Mouse (Mus musculus) MEL (cell line): ENCODE data around the gene Rapgef4. TPM values are rescaled to one million over a fixed set of nuclear protein-coding genes. Genes with fewer than 3 reads are reported as not detected.

ENCODE experiments used
- DNase-seq: peaks from one replicate; pipeline ENCODE4 v3.0.0; 2011; ENCODE audit warnings: low read depth, low spot score
- H3K27ac ChIP-seq: 2 replicates; pipeline ENCODE4 v1.5.1; 2012; ENCODE audit warnings: low read depth, mild to moderate bottlenecking, control low read depth, low read length, moderate library complexity; ENCODE audit not compliant: control insufficient read depth
- H3K27me3 ChIP-seq, 2 experiments: fragments of 150-350 bp in 1 of 2; sonication (generic) in 1 of 2; 2 replicates each; pipeline ENCODE4 v1.6.1; 2012; ENCODE audit warnings: low read length in 2 of 2, mild to moderate bottlenecking in 2 of 2, improper control_type of control experiment in 1 of 2, moderate library complexity in 1 of 2; ENCODE audit not compliant: insufficient read depth in 2 of 2, control insufficient read depth in 1 of 2
- H3K36me3 ChIP-seq, 2 experiments: 2 replicates each; pipeline ENCODE4 v1.6.1; 2012 to 2014; ENCODE audit warnings: low read length in 2 of 2, improper control_type of control experiment in 1 of 2, inconsistent platforms in 1 of 2, mild to moderate bottlenecking in 1 of 2; ENCODE audit not compliant: insufficient read depth in 2 of 2, control insufficient read depth in 1 of 2
- H3K4me1 ChIP-seq, 2 experiments: fragments of 150-350 bp in 1 of 2; sonication (generic) in 1 of 2; 2 replicates each; pipeline ENCODE4 v1.6.1; 2012; ENCODE audit warnings: low read length in 2 of 2, improper control_type of control experiment in 1 of 2, mild to moderate bottlenecking in 1 of 2; ENCODE audit not compliant: insufficient read depth in 2 of 2, control insufficient read depth in 1 of 2
- H3K4me3 ChIP-seq, 2 experiments: fragments of 150-350 bp in 1 of 2; sonication (generic) in 1 of 2; 2 replicates each; pipeline ENCODE4 v1.5.1; 2012; ENCODE audit warnings: low read depth in 2 of 2, low read length in 2 of 2, mild to moderate bottlenecking in 2 of 2, moderate library complexity in 2 of 2, control low read depth in 1 of 2, improper control_type of control experiment in 1 of 2; ENCODE audit not compliant: control insufficient read depth in 1 of 2, insufficient read depth in 1 of 2
- H3K79me2 ChIP-seq: 2 replicates; pipeline ENCODE4 v1.6.1; 2012; ENCODE audit warnings: mild to moderate bottlenecking, low read length, moderate library complexity; ENCODE audit not compliant: control insufficient read depth, poor library complexity, insufficient read depth
- H3K9ac ChIP-seq: 2 replicates; pipeline ENCODE4 v1.6.1; 2012; ENCODE audit warnings: low read depth, mild to moderate bottlenecking, control low read depth, low read length, moderate library complexity; ENCODE audit not compliant: control insufficient read depth, poor library complexity, severe bottlenecking
- H3K9me3 ChIP-seq: fragments of 150-350 bp; sonication (generic); replicated peaks from 2 replicates; pipeline ENCODE4 v1.6.1; 2012; ENCODE audit warnings: mild to moderate bottlenecking, low read length, improper control_type of control experiment, moderate library complexity; ENCODE audit not compliant: insufficient read depth
- BHLHE40 ChIP-seq: IDR thresholded peaks from 2 replicates; pipeline ENCODE4 v1.6.1; 2012; ENCODE audit warnings: low read depth, mild to moderate bottlenecking, inconsistent platforms, low read length, improper control_type of control experiment, borderline replicate concordance
- CHD2 ChIP-seq: IDR thresholded peaks from 2 replicates; pipeline ENCODE4 v1.6.1; 2011; ENCODE audit warnings: low read length, improper control_type of control experiment
- CTCF ChIP-seq, 3 experiments: IDR thresholded peaks in 2 of 3; conservative IDR thresholded peaks in 1 of 3; 2 replicates each; pipeline ENCODE4 v1.5.1; 2011 to 2012; ENCODE audit warnings: low read length in 3 of 3, low read depth in 2 of 3, mild to moderate bottlenecking in 2 of 3, improper control_type of control experiment in 1 of 3, inconsistent platforms in 1 of 3, mixed read lengths in 1 of 3, moderate library complexity in 1 of 3; ENCODE audit not compliant: control insufficient read depth in 1 of 3, insufficient read depth in 1 of 3, poor library complexity in 1 of 3, severe bottlenecking in 1 of 3
- HCFC1 ChIP-seq: IDR thresholded peaks from 2 replicates; pipeline ENCODE4 v1.6.1; 2012; ENCODE audit warnings: low read depth, mild to moderate bottlenecking, inconsistent platforms, low read length, improper control_type of control experiment, moderate library complexity
- JUND ChIP-seq: IDR thresholded peaks from 2 replicates; pipeline ENCODE4 v1.6.1; 2011; ENCODE audit warnings: low read depth, mild to moderate bottlenecking, improper control_type of control experiment, low read length
- MAX ChIP-seq: IDR thresholded peaks from 2 replicates; pipeline ENCODE4 v1.6.1; 2011; ENCODE audit warnings: low read length, improper control_type of control experiment
- MAZ ChIP-seq: IDR thresholded peaks from 2 replicates; pipeline ENCODE4 v1.6.1; 2012; ENCODE audit warnings: low read depth, mild to moderate bottlenecking, inconsistent platforms, low read length, improper control_type of control experiment
- MEF2A ChIP-seq: IDR thresholded peaks from 2 replicates; pipeline ENCODE4 v1.6.1; 2014; ENCODE audit warnings: low read depth, mild to moderate bottlenecking, inconsistent platforms, low read length, improper control_type of control experiment; ENCODE audit not compliant: poor library complexity, insufficient replicate concordance, severe bottlenecking; ENCODE audit errors: extremely low read depth
- MXI1 ChIP-seq: IDR thresholded peaks from 2 replicates; pipeline ENCODE4 v1.6.1; 2011; ENCODE audit warnings: mild to moderate bottlenecking, low read depth, low read length, improper control_type of control experiment
- MYB ChIP-seq: IDR thresholded peaks from 2 replicates; pipeline ENCODE4 v1.6.1; 2011; ENCODE audit warnings: mild to moderate bottlenecking, low read depth, low read length, improper control_type of control experiment
- MYC ChIP-seq: IDR thresholded peaks from 2 replicates; pipeline ENCODE4 v1.6.1; 2011; ENCODE audit warnings: low read depth, mild to moderate bottlenecking, low read length, improper control_type of control experiment, moderate library complexity
- NRF1 ChIP-seq: IDR thresholded peaks from 2 replicates; pipeline ENCODE4 v1.6.1; 2014; ENCODE audit warnings: low read depth, mild to moderate bottlenecking, inconsistent platforms, low read length, improper control_type of control experiment, moderate library complexity; ENCODE audit not compliant: poor library complexity, insufficient read depth, severe bottlenecking
- POLR2AphosphoS2 ChIP-seq: IDR thresholded peaks from 2 replicates; pipeline ENCODE4 v1.6.1; 2011; ENCODE audit warnings: low read length, improper control_type of control experiment
- RAD21 ChIP-seq: IDR thresholded peaks from 2 replicates; pipeline ENCODE4 v1.6.1; 2011; ENCODE audit warnings: mild to moderate bottlenecking, low read depth, low read length, improper control_type of control experiment
- RCOR1 ChIP-seq: IDR thresholded peaks from 2 replicates; pipeline ENCODE4 v1.6.1; 2012; ENCODE audit warnings: low read depth, mild to moderate bottlenecking, inconsistent platforms, low read length, improper control_type of control experiment
- SIN3A ChIP-seq: IDR thresholded peaks from 2 replicates; pipeline ENCODE4 v1.6.1; 2012; ENCODE audit warnings: low read length, improper control_type of control experiment, inconsistent platforms
- SMC3 ChIP-seq: IDR thresholded peaks from 2 replicates; pipeline ENCODE4 v1.6.1; 2011; ENCODE audit warnings: low read depth, low read length, improper control_type of control experiment
- TAL1 ChIP-seq: IDR thresholded peaks from 2 replicates; pipeline ENCODE4 v1.6.1; 2012; ENCODE audit warnings: mild to moderate bottlenecking, inconsistent platforms, low read length, moderate library complexity, mixed read lengths
- TBP ChIP-seq: IDR thresholded peaks from 2 replicates; pipeline ENCODE4 v1.8.0; 2011; ENCODE audit warnings: low read depth, low read length, improper control_type of control experiment
- TCF12 ChIP-seq: IDR thresholded peaks from 2 replicates; pipeline ENCODE4 v1.6.1; 2014; ENCODE audit warnings: low read depth, mild to moderate bottlenecking, inconsistent platforms, low read length, improper control_type of control experiment, moderate library complexity
- UBTF ChIP-seq: IDR thresholded peaks from 2 replicates; pipeline ENCODE4 v1.6.1; 2012; ENCODE audit warnings: low read depth, mild to moderate bottlenecking, inconsistent platforms, low read length, improper control_type of control experiment, moderate library complexity, borderline replicate concordance; ENCODE audit not compliant: insufficient read depth
- ZC3H11A ChIP-seq: IDR thresholded peaks from 2 replicates; pipeline ENCODE4 v1.6.1; 2012; ENCODE audit warnings: low read depth, mild to moderate bottlenecking, inconsistent platforms, low read length, improper control_type of control experiment
- ZKSCAN1 ChIP-seq: IDR thresholded peaks from 2 replicates; pipeline ENCODE4 v1.6.1; 2012; ENCODE audit warnings: low read depth, mild to moderate bottlenecking, inconsistent platforms, low read length, improper control_type of control experiment, moderate library complexity
- ZNF384 ChIP-seq: IDR thresholded peaks from 2 replicates; pipeline ENCODE4 v1.6.1; 2012; ENCODE audit warnings: low read depth, mild to moderate bottlenecking, inconsistent platforms, low read length, improper control_type of control experiment
- polyA plus RNA-seq, 2 experiments: library from polyadenylated mRNA; stranded (reverse) in 1 of 2; unstranded in 1 of 2; fragments of >175 nt in 1 of 2; fragments of >200 nt in 1 of 2; gene quantifications; 2 replicates each; pipeline versions ENCODE4 v1.2.1 to v1.2.4; 2012; ENCODE audit warnings: low replicate concordance in 2 of 2, low read depth in 1 of 2; ENCODE audit not compliant: insufficient read length in 2 of 2, insufficient read depth in 1 of 2, missing spikeins in 1 of 2
- total RNA-seq: library from RNA; depleted of rRNA; stranded (reverse); fragments of 300-350 nt; gene quantifications from 2 replicates; pipeline ENCODE4 v1.2.3, GENCODE M21; 2012

Gene Rapgef4
- total and polyA plus RNA-seq, 3 experiments = not detected

DNA sequence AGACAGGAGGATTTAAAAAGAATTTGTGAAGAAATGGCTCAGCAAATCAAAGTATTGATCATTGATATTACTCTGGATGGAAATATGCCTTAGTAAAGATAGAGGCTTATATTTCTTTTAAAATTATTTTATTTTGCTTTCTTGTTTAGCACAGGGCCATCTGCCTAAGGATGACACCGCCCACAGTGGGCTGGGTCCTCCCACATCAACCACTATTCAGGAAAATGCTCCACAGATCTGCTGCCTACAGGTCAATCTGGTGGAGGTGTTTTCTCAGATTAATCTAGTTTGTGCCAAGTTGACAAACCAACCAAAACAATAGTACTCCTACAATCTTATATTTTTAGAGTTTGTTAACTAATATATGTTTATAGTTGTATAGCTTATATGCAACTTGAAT is 44.3 kb upstream of the Rapgef4 start:
- no peak overlapping the region for H3K9ac ChIP-seq
- DNase-seq = no peak
- H3K79me2 ChIP-seq = no peaks in the 10 kb centered on the region
- H3K27ac ChIP-seq = no peak overlapping the region
- no peaks in the 10 kb centered on the region for H3K9me3 ChIP-seq
- no peak for TF ChIP-seq MYB
- 0 out of 4 replicates have a peak, but pooled peaks cover 0 to 2% of the 10 kb centered on the region in 2 experiments for H3K4me1 ChIP-seq
- H3K27me3 ChIP-seq = peaks cover 3% of the 10 kb centered on the region in 2 experiments
- H3K4me3 ChIP-seq = no peak overlapping the region
- H3K36me3 ChIP-seq = no peaks in the 10 kb centered on the region

DNA sequence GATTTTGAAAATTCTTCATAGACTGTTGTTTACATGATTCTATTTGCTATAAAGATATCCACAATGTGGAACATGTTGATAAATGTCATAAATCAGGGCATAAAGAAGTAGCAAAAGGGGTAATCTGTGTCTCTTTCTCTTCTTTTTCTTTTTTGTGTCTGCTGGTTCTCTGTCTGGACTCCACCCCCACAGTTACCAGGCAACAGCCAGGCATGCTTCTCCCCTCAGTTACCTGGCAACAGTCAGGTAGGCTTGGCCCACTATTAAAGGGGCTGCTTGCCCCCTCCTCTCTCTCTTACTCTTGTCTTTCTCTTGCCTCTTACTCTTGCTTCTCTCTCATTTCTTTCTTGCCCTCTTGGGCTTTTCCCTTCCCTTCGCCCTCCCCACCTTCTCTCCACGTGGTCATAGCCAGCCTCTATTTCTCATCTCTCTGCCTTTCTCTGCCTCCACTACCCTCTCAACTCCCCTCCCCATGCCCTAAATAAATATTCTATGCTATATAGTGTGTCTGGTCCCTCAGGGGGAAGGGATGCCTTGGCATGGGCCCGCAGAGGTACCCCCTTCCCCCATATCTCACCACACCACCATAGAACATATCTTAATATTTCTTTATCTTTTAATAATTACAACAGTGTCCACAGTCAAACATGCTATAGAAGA is 43.3 kb upstream of the Rapgef4 start:
- Histone ChIP-seq H3K79me2 (no peaks in the 10 kb centered on the region), H3K9me3 (no peaks in the 10 kb centered on the region)

DNA sequence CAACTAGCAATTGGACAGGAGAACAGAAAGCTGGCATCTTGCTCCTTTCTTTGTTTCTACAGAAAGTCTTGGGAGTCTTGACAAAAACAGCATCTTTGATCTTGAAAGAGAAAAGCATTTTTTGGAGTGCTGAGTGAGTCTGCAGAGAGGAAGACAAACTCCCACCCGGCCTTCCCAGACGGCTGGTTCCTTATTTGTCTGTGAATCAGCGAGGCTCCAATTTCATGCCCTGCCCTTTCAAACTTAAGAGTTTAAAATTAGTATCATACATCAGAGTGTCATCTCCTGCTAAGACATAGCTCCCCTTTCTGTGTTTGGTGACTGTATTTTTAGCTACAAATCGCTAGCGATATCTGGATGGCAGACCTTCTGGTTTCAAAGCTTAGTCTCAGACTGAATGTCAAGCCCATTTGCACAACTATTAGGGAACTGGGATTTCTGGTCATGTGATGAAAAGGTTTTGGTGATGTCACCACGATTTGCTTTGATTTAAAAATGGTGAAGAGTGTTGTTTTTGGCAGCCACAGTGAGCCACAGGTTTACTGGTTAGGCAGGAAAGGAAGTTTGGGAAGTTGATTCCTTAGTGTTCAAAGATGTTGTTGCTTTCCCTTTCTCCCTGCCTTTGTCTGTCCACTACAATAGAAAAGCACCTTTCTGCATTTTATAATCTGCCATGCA is 42.2 kb upstream of the Rapgef4 start:
- H3K27ac ChIP-seq = no peak overlapping the region

More for the DNA sequence above, 43.3 kb upstream of the Rapgef4 start:
- no peaks in the 10 kb centered on the region for H3K36me3 ChIP-seq
- DNase-seq = no peak
- H3K27me3 ChIP-seq = peaks cover 2 to 3% of the 10 kb centered on the region in 2 experiments
- no peak for TF ChIP-seq RAD21
- no peak for TF ChIP-seq BHLHE40
- no peak for TF ChIP-seq POLR2AphosphoS2
- no peak for TF ChIP-seq MXI1
- TF ChIP-seq MYC = no peak
- no peak for TF ChIP-seq UBTF
- TF ChIP-seq TBP = no peak
- no peak for TF ChIP-seq TAL1
- no peak for TF ChIP-seq MAX
- no peak for TF ChIP-seq SMC3
- H3K4me3 ChIP-seq = no peak overlapping the region
- H3K27ac ChIP-seq = no peak overlapping the region
- H3K4me1 ChIP-seq = 0 out of 4 replicates have a peak, but pooled peaks cover 0 to 3% of the 10 kb centered on the region in 2 experiments
- H3K9ac ChIP-seq = no peak overlapping the region

More for the DNA sequence above, 42.2 kb upstream of the Rapgef4 start:
- Histone ChIP-seq H3K79me2 (no peaks in the 10 kb centered on the region), H3K36me3 (no peaks in the 10 kb centered on the region), H3K9me3 (no peaks in the 10 kb centered on the region), H3K27me3 (peaks cover 2 to 3% of the 10 kb centered on the region in 2 experiments; a peak in 3 of 4 replicates), H3K9ac (no peak overlapping the region), H3K4me3 (no peak overlapping the region), H3K4me1 (0 out of 4 replicates have a peak, but pooled peaks cover 0 to 3% of the 10 kb centered on the region in 2 experiments)
- DNase-seq = no peak
- TF ChIP-seq TCF12 (no peak), CHD2 (no peak), MAZ (no peak), ZNF384 (no peak), RCOR1 (no peak), MAX (no peak), ZKSCAN1 (no peak), SIN3A (no peak), NRF1 (no peak), HCFC1 (no peak), MEF2A (no peak), TBP (no peak), MXI1 (no peak), CTCF (IDR thresholded peaks at IDR 0.05 in 2 of 3, conservative IDR thresholded peaks at IDR 0.05 in 1 of 3; ENCODE audit: control insufficient read depth in 1 of 3, insufficient read depth in 1 of 3, low read depth in 2 of 3, low read length in 3 of 3, poor library complexity in 1 of 3, severe bottlenecking in 1 of 3) (no peak), ZC3H11A (no peak), MYC (no peak), JUND (no peak), TAL1 (no peak)
